Mouse (Mus musculus): Measurements from ENCODE around the gene 8030411F24Rik. TPM values are rescaled to one million over a fixed set of nuclear protein-coding genes. Genes with fewer than 3 reads are reported as not detected.
"Not testable (repeated sequence)": the region's sequence is repeated elsewhere in the genome, so short reads cannot be mapped to it uniquely, and the experiment has no call there.

Gene 8030411F24Rik
- total RNA-seq (2021), result not detected
- long read RNA-seq, result 0 reads

DNA sequence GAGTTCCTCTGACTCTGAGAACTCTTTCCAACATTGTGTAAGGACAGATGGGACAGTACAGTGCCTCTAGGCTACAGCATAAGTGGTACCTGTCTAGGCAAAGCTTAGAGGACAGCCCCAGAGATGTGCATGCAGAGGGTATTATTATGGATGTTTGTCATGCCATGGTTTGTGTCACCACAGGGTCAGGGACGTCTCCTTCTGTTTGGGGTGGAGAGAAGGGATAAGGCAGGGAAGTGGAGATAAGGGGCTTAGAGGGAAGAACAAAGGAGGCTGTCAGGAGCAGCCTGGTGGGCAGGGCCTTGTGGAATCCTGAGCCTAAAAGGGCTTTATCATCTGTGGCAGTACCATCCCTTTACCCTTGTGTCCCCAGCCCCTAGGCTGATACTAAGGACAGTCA, at the start of gene 8030411F24Rik:
TSS of gene 8030411F24Rik (plus strand) at position 301 of the 400 bp plus-strand sequence.
- DNase-seq (ENCODE audit: low spot score in 2 of 2), result no peak

DNA sequence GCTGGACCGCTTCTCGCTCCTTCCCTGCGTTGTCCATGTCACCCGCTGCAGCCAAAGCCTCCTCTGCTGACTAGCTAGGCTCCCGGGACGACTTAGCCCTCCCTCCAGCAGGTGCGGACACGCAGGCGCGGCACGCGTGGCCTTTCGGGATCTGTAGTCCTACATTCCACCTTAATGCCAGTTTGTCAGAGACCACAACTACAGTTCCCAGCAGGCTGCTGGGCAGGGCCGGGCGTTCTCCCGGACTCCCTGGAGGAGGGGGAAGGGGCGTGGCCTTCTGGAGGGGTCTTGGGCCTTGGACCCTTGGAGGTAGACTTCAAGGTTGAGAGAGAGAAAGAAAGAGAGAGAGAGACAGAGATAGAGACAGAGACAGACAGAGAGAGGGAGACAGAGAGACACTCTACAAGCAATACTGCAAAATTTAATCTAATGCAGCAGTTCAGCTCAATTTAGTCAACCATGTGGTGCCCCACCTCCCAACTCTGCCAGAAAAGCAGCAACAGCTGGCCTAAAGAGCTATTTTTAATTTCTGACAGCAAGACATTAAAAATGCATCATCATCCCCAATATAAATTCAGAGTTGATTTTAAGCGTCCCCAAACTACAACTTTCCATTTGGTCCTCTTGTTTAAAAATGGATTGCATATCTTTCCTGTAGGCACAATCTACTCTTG, 49.3 kb upstream of the 8030411F24Rik start, which contains the start of gene Napb:
TSS of gene Napb (minus strand) at position 141 of the 674 bp plus-strand sequence.
- DNase-seq (ENCODE audit: low spot score in 2 of 2), result peak; percentile 96 to 97

DNA sequence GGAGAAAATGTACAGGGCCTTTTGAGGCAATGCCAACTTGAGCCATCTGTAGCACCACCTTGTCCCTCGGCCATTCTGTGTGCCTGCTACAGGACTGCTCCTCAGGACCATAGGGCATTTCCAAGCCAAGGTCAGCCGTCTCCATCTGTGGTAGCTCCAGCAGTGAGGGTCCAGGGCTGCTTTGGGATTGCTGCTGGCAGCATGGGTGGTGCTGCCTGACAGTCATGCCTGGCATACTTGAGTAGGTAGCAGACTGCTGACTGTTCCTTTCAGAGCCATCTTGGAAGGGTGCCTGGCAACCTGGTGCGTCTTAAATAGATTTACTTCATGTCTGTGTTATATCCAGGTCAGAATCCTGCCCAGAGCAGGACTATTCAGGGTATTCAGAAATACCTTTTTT, 38.8 kb upstream of the 8030411F24Rik start:
- DNase-seq (ENCODE audit: low spot score in 2 of 2), result peak in 1 of 2 experiments; percentile 56

DNA sequence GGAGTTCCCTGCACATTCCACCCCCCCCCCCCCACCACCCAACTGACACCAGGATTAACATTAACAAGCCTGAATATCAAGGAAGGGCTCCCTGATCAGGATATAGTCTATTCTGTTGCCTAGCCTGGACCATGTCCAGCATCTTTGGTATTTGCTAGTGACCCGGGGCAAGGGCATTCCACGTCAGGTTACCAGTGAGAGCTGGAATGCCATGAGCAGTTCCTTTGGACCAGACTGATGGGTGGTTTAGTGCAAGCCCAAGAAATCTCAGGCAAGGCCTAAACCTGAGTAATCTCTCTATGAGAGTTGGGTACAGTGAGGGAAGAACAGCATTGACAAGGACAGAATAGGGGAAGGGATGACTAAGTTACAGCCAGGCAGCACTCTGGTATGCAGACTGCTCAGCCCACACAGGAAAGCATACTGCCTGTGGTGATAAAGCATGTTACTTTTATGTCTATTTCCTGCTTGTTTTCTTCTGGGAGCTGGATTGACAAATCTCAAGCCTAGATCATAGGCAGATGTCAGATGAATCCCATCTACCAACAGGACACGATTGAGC, 37.9 kb upstream of the 8030411F24Rik start:
- DNase-seq (ENCODE audit: low spot score in 2 of 2), result no peak

DNA sequence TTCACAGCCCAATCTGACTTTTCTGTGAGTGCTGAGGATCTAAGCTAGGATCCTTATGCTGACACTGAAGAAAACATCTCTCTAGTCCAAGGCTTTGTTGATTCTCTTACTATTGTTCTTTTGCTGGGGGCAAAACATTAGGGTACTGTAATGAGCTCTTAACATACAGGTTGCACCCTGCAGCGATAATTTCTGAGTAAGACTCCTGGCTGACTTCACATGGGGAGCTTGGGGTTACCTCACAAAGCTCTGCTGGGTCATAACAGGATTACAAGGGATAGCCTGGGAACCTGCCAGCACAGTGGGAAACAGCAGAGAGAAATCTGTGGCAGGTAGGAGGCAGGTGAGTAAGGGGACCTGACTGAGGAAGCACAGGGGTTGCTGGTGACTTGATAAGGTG, 31.8 kb upstream of the 8030411F24Rik start, which contains the start of gene Cstl1:
TSS of gene Cstl1 (plus strand) at position 301 of the 400 bp plus-strand sequence.
- DNase-seq (ENCODE audit: low spot score in 2 of 2), result no peak

DNA sequence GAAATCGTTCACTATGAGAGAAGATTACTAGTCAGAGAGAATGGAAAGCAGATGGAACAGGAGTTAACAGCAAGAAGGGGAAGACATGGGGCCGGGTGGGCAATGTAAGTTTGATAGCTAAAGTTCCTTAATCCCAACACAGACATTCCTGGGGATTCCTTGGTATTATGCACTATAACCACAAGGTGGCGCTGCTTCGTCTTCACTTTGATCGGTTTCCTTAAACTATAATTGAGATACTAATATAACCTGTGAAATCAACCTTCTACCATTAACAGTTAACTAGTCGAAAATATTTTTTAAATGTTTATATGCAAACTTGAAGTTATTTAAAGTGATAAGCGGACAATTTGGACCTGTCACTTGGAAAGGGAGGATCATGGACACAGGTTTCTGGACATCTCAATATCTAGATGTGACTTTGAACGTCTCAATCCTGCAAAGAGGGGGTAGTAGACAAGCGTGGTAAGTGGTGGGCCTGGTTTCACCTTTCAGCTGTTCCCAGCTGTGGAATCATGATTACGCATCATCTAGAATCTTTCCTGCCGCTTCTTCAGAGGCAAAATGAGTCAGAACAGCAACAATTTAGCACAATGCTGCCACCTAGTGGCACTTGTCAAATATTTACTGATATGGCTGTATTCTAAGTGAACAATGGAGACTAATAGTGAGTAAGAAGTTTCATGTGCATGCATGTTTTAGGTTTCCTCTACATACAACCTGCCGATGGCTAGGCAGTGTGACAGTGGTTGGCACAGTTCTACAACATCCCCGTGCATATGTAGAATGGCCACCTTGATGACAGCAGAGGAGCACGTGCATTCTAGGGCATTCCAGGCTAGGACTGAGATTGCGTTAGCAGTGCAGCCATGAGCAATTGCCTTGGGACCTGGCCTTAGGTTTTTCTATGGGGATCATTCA, 29.7 kb upstream of the 8030411F24Rik start:
- DNase-seq (ENCODE audit: low spot score in 2 of 2), result peak; percentile 40 to 91

DNA sequence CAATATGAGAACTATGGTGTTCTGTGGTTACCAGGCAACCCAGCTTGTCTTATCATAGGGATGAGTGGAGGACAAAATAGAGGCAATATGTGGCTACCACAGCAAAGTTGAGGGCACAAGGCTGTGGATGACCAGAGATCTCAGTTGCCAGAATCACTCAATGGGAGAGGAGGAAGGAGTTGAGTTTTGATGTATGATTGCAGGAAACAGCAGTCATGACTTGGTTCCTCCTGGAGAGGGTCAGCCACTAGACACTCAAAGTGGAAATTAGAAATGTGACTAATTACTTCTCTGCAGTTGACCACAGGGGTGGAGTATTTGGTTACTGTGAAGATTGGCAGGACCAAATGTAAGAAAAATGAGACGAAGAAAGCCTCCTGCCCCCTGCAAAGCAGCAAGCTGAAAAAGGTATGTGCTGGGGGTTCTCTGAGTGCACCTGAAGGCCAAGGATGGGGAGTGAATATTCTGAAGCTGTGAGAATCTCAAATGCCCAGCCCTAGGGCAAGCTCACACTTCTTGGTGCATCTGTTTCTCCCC, 27.4 kb upstream of the 8030411F24Rik start:
- DNase-seq (ENCODE audit: low spot score in 2 of 2), result no peak

DNA sequence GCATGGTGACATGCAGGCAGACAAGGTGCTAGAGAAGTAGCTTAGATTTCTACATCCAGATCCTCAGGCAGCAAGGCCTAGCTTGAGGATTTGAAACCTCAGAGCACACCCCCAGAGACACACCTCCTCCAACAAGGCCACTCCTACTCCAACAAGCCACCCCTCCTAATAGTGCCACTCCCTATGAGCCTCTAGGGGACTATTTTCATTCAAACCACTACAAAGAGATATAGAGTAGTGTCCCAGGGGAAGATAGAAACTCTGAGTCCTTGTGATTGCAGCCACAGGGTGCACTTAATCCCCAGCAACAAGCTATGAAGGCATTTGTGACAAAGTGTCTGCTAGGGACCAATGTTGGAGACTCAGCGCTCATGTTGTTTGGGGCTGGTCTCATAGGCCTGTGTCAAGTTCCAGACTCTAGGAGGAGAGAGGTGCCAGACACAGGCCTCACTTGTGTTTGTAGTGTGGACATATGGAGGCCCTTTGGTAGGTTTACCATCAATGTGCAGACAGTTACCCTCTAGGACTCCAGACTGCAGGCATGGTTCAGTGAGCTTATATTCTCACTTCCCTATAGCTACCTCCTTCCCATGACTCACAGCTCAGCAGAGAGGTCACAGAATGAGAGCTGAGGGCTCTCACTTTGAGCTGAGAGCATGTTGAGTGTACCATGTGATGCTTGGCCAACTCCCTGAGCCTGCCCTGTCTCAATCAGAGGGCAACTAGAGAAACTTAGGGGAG, 18.0 kb upstream of the 8030411F24Rik start:
- no peak for DNase-seq (ENCODE audit: low spot score in 2 of 2)

DNA sequence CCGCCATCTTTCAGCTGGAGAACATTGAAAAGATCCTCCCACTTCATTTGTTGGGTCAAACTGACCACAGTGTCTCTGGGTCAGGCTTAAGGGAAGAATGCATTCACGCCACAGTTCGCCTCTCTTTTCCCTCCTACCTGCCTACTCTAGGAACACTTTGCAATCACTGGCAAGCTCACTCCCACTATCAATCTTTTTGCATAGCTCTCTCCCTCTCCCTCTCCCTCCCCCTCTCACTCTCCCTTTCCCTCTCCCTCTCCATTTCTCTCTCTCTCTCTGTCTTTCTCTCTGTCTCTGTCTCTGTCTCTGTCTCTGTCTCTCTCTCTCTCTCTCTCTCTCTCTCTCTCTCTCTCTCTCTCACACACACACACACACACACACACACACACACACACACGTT, 10.4 kb upstream of the 8030411F24Rik start, which contains the start of gene Cst11:
TSS of gene Cst11 (minus strand) at position 101 of the 400 bp plus-strand sequence.
- not testable (repeated sequence) for DNase-seq (ENCODE audit: low spot score in 2 of 2)

DNA sequence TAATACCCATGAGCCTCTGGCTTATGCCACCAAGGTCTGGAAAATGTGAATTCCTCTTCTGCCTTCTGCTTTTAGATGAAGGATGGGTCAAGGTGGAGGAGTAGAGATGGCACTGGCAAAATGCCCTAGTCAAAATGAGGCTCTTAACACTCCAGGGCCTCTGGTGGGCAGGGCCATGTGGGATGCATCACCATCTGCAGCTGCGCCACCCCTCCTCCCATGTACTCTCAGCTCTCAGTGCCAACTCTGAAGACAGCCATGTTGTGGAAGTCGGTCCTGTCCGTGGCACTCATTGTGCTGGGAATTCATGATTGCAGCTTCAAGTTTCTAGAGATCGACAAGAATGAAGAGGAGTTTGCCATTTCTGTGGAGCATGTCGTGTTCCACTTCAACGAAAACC, 7.3 kb downstream of the 8030411F24Rik start, which contains the start of gene Cst12:
TSS of gene Cst12 (plus strand) at position 220 of the 400 bp plus-strand sequence.
- peak in 1 of 2 experiments; percentile 10 for DNase-seq (ENCODE audit: low spot score in 2 of 2)

DNA sequence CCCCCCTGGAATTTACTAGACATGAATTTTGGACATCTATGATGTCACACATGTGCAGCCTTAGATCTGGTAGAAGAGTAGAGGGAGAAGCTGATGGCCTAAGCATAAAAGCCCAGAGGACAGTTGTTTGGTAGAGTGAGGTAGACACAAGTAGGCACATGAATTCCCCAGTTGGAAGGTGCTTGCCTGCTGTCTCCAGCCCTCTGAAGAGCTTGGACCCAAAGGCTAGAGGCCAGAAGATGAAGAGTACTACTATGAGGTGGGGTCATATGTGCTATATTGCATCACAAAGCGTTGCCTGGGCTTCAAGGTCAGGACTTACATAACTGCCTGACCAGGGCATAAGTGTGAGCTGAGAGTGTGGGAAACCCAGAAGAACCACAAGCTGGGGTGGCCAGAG, 16.7 kb downstream of the 8030411F24Rik start, which contains the start of gene Cst8:
TSS of gene Cst8 (plus strand) at position 301 of the 400 bp plus-strand sequence.
- no peak for DNase-seq (ENCODE audit: low spot score in 2 of 2)

DNA sequence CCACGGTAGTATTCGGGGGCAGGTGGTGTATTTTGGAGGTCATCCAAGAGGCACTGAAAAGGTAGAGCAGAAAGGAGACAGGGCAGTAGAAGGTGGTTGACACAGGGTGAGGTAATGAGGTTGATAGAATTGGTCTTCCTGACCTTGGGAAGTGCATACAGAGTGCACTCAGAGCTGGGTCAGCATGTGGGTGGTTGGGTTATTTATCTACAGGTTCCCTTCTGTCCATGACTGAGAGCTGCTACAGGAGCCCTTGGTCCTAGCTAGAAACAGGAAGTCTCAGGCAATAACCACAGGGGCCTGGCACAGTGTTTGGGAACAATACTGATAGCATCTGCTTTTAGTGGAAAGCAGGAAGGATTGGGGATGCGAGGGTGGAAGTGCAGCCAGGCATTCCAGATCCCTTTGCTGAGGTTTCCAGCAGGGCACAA, 19.7 kb downstream of the 8030411F24Rik start:
- DNase-seq (ENCODE audit: low spot score in 2 of 2), result peak; percentile 11 to 60

DNA sequence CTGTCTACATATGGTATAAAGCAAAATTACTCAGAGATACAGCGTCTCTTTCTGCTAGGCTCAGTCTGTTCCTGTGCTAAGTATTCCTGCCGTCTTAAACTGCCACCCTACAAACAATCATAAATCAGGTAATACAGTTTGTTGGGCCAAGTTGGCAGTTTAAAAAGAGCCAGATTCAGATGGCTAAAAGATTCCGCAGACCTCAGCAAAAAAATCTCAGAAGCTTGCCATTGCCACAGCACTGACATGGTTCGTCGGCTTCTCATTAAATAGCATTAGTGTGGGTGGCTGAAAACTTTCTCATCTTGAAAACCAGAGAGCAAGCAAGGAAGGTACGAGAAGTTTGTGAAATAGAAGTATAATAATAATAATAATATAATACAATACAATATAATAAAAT, 24.9 kb downstream of the 8030411F24Rik start:
- DNase-seq (ENCODE audit: low spot score in 2 of 2), result no peak

DNA sequence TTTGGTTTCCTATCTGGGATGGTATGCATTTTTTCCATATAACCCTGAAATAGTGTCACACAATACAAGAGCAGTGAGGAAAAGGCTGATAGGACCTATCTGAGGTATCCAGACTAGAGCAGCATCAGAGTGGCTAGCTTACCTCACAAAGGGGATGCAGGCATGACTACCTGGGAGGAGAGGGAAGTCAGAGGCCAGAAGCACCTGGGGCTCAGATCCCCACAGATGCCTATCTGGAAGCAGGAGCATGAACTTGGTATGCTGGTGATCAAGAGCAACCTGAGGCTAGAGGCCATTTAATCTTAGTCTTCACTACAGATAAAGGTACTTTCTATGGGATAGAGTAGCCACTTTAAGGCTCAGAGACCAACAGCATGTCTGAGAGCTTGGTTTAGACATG, 38.1 kb downstream of the 8030411F24Rik start, which contains the start of gene Cst13:
TSS of gene Cst13 (plus strand) at position 173 of the 400 bp plus-strand sequence.
- DNase-seq (ENCODE audit: low spot score in 2 of 2), result no peak

DNA sequence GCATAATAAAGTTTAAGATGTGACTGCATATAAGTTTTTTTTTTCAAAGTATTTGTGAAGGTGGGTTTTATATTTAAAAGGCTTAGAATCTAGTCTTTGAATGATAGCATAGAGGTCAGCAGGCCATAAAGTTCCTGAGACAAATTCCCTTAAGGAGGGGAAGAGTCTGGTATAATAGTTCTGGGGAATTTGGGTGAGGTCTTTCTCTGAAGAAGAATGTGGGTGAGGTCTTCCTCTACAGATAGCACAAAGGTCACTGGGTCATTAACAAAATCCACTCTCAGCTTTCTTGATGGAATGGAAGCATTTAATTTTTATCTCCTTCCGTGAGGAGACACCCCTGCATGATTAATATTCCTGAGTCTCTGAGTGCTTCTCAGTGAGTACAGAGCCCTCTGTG, 44.2 kb downstream of the 8030411F24Rik start:
- DNase-seq (ENCODE audit: low spot score in 2 of 2), result no peak

DNA sequence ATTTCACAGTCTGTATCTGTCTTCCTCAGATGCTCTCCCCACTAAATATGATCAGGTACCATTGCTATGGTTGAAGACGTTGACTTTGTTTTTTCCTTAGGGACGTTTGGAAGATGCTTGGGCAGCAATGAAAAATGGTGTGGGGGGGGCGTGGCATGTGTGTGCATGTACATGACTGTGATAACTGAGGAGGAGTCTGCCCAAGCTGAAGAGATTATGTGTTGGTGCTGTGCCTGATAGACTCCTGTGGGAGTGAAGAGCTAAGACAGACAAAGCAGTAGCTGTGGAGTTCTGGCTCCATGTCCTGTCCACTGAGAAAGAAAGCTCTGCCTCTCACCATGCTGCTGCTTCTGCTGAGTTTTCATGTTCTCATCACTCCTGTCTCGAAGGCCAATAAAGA, 53.1 kb downstream of the 8030411F24Rik start, which contains the start of gene Cst9:
TSS of gene Cst9 (plus strand) at position 236 of the 400 bp plus-strand sequence.
- no peak for DNase-seq (ENCODE audit: low spot score in 2 of 2)
